Mouse (Mus musculus) right cerebral cortex, postnatal 4 days (tissue): ENCODE data around the gene Inafm2.

Experiments used
- DNase-seq: peaks from one replicate; pipeline ENCODE4 v3.0.0-alpha.2; 2022

Inafm2 gene

DNA sequence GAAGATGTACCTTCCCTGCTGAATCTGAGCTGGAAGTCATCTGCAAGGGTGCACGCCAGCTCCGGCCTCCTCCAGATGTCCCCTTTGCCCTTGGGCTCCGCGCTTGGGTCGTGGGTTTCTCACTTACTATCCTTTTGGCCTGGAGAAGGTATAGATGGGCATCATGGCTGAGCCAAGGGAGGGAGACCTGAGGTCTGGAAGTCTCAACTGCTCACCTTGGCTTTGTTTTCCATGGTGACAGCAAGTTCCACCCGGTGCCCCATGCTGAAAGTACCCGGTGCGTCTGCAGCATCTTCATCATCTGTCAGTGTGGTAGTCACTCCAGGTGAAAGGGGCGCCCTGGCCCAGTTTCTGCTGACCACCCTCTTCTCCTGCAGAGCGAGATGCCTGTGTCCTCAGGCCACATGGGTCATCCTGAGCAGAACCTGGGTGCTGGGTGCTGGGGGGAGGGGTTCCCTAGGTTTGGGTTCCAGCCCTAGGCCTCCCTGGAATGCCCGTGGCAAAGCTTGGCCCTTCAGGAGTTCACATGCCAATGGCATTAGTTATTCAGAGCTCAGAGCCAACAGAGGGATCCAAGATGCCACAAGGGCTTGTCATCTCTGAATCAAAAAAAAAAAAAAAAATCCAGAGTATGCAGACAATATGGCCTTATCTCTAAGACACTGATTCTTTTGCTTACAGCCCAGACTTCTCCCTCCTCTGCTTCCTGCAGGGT, 14.9 kb downstream of the Inafm2 start:
- no peak for DNase-seq

DNA sequence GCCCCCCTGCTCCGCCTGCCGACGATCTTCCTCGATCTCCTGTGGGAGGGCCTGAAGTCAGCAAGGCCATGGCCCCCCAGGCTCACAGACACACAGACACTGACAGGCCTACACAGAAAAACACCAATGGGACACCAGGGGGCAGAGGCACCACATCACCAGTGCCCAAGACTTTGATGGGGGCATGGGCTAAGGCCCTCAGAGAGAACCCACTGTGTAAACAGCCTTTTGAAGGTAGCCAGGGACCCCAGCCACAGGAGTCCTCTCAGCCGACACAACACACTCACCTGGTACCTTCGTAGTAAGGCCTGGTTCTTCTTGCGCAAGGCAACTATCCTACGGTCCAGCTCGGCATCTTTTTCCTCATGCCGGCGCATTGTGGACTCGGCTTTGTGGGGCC, 15.8 kb downstream of the Inafm2 start:
- DNase-seq = no peak

DNA sequence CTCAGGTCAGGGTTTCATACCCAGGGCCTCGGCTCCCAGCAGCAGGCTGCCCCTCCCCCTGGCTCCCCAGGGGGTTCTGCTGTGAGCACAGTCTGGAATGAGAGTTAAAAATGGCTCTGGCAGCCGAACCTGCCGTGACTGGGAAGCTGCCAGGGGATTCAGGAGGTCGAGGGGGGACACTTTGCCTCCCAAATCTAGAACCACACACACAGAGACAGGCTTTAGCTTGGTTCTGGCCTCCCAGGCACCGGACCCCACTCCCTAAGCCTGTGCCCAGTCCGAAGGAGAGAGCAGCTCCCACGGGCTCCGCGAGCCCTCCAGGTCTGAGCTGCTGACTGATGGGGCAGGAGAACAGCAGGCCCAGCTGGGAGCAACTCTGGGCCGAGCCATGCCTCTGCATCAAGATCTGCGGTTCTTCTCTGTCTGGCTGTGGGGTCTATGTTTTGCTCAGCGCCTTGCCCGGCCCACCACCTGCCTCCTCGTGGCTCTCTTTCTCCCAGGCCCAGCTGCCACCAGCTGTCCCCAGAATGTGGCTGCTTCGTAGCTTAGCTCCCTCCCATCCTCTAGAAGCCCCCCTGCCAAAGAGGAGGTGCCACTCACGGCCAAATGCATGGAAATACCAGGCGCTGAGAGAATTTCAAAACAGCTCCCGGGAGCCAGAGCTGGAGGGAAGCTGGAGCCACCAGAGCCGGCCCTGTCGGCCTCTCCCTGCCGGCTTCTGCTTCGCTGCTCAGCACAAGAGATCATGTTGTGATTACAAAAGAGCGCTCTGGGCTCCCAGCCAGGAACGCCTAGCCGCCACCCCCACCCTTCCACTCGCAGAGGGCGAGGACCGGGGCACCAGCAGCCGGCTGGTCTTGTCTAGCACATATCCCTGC, 16.6 kb downstream of the Inafm2 start, which contains the start of gene Ccdc9b:
Gene Ccdc9b (minus strand): TSS at position 756 of the 878 bp plus-strand sequence.
- peak; percentile 81 for DNase-seq

DNA sequence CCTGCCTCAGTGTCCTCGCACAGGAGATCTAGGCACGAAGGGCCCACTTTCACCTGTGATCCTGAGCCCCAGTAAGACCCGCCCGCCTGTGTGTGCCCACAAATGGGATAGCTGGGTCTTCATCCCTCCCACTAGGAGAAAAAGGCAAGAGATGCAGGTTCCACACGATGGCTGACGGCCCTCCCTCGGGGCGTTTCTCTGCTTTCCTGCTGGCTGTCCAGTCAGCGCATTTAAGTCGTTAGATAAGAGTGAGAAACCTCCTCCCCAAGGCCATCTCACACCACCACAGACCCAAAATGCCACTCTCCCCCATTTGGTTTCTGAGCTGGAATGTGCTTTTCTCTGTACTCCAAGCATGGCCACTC, 17.2 kb downstream of the Inafm2 start:
- DNase-seq = no peak

DNA sequence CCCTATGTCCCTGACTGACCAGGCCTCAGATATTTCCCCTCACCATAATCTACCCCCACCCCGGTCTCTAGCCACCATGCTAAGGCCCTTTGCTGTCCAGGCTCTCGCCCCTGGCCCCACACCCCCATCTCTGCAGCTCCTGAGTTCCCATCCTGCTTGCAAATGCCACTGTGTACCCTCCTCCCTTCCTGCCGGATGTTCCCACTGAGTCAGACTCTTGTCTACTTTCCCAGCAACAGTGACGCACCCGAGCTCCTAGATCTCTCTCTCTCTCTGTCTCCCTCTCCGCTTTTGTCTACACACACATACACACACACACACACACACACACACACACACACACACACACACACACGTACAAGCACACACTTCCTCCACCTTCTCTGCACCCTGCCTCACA, 17.9 kb downstream of the Inafm2 start:
- no peak for DNase-seq

DNA sequence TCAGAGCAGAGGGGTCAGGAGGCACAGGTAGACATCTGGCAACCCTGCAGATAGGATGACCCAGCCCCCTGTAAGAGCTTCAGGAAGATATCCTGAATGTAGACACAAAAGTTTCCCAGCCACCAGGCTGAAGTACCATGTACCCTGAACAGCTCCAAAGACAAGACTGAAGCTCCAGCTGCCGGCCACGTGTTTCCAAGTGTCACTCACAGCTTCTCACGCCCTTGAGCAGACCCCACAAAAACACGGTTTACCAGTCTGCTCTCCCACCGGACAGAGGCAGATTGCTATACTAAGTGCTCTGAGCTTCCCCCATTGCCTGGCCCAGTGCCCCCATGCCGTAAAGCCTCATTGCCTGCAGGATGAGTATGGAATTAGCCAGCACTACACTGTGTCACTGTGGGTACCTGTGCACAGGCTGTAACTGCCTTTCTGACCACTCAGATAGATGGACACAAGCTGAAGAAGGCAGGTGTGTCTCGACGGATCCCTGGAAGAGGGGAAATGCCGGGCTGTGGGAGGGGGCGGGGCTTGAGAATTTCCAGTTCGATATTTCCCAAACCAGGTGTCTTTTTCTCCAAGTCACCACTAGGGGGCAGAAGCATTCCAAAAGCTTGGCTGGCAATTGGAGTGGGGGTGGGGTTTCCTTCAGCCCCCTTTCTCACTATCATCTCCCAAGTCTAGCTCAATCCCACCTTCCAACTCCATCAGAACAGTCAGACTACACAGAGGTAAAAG, 18.7 kb downstream of the Inafm2 start:
- peak; percentile 52 for DNase-seq

DNA sequence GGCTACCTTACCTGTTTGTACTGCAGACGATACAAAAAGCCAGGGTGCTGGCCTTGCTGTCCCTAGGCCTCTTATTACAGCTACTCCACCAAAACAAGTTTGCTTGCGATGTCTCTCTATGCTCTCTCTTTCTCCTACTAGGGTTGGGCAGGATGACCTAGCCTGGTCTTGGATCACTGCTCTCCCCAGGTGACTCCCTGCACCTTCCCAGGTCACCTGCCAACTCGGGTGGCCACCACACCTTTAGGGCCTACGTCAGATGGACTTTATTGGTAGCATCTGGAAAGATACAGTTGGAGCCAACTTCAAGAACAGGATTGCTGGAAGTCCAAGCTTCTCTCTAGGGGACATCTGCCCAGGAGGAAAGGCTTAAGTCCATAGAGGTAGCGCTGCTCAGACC, 19.3 kb downstream of the Inafm2 start:
- no peak for DNase-seq

DNA sequence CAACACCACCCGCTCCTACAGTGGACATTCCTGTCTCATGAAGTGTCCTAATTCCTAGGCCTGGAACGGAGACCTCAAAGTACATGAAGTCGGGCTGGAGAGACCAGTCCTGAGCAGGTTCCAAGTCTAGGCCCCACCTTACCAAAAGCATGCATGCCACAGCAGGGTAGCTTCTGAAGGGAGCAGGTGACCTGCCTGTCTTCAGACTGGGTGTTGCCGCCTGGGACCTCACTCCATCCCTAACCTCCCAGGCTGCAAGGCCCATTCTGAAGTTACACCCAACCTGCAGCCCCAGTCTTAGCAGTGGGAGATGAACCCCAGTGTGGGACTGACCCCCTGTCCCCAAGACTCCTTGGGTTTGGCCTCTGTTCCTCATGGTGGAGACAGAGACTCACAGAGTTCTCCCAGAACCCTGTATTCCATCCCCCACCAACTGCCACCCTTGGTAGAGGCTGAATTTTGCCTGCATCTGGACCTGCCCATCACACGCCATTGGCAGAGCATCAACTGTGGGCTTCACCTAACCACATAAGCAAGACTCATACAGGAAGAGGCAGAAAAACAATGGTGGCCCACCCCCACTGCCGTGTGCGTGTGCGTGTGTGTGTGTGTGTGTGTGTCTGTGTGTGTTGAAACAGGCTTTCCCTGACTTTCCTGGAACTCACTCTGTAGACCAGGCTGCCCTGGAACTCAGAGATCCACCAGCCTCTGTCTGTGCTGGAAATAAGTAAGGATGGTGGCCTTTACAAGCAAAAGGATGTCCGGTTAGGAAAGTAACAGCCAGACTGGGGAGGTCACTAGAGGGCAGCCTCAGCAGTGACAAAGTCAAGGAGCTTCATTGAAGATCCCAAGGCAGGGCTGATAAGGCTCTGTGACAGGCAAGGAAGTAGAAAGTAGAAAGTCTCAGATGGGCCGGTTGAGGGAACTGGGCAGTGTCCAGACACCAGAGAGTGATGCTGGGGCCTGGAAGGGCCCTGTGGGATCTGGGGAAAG, 20.8 kb downstream of the Inafm2 start:
- DNase-seq = no peak

DNA sequence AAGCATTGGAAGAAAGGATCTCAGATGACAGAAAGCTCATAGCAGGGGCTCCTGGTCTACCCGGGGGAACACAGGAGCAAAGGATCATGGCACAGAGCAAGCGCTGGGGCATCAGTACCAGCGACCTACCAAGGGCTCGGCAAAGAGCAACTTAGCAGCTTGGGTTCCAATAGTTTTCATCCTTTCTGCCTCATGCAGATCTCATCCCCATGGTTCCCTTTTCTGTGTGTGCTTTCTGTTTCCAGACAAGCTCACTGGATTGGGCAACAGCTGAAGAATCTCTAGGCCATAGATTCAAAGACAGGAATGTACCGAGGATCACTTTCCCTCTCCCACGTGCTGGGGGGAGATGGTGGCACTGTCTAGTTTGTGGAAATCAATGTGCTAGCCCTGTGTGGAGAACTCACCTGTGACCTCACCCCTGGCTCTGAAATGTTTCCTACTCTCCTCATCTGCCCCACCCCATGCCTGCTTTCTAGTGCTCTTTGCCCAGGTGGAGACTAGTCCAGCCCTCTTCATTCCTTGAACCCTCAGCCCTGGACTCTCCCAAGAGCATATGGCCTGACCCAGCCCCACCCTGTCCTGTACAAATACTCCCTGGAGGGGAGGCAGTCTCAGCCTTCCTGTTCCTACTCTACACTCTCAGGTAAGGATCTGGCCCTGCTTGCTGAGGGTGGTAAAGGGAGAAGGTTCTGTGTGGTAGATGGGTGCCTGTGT, 26.8 kb downstream of the Inafm2 start, which contains the start of gene Phgr1:
Gene Phgr1 (plus strand): TSS at position 612 of the 717 bp plus-strand sequence.
- DNase-seq = no peak

DNA sequence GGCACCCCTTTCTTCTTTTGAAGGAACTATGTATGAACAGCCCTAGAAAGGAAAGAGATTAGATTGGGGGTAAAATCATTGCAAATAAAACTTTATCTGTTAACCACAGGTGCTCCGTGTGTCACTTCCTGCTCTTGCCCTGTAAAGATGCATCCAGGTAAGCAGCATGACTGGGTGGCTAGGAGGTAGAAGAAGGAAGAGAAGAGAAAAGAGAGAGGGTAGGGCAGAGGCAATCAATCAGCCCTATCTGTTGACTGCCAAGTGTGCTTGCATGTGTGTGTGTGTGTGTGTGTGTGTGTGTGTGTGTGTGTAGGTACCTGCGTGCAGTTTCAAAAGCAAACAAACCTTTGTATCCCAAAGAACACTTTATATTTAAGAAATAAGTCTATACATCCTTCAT, 29.0 kb downstream of the Inafm2 start:
- no peak for DNase-seq

DNA sequence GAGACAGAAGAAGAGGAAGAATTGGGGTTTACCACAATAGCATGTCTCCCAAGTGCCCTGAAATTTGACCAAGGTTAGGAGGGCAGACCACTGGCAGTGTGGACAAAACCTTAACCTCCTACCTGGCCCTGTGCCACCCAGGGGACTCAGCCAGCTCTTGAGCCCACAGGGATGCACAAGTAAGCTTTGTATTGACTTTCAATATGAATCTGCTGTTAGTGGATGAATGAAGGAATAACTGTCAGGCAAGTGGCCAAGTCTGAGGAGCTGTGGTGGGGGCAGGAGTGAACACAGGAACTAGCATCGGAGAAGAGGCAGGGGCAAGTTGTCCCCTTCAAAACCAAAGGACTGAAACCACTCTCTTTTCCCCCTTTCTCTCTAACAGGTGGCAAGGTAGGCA, 29.8 kb downstream of the Inafm2 start:
- DNase-seq = no peak

DNA sequence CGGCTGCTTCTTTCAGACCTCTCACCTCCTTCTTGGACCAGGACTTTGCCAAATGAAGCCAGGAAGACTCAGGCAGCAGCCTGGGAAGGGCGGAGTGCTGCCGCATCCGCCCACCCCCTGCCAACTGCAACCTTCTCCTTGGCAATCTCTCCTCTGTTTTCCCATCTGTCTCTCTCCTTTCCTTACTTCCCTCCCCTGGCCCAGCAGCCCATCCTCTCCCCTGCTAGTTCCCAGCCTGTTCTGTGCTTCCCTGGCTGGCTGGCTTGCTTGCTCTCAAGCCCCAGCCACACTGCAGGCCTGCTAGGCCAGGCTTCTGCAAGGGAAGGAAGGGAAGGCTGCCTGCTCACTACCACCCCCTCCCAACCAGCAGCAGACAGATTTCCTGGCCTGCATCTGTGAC, 30.3 kb downstream of the Inafm2 start:
- DNase-seq = no peak

DNA sequence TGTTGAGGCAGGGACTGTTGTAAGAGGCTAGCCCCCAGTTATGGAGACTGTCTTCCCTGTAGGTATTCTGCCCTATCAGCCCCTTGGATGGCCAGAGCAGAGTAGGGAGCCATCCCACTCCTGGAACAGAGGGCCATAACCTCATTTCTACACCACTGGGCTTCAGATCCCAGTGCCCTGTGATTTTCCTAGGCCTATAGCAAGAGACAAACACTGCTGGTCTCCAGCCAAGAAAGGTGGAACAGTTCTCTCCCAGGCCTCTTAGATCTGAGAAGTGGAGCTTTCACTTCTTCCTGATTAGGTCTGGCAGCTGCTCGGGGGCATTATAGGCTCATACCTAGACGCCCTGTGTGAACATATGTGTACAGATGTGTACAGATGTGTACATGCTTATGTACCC, 30.7 kb downstream of the Inafm2 start:
- DNase-seq = no peak

DNA sequence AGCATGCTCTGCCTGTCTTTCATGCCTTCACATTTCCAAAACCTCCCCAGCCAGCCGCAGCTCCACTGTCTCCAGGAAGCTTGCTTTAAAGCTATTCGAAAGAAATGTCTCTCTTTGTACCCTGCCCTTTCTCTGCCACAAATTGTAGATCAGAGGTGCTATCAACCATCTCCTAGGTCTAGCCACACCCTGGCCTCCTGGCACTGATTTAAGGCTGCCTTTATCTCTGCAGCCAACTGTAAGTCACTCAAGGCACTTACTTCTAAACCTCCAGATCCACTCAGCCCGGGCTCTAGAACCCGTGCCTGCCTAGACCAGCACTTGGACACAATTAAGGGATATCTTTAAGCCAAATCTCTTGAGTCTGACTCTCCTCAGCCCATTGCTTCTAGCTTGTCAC, 32.9 kb downstream of the Inafm2 start:
- DNase-seq = no peak

DNA sequence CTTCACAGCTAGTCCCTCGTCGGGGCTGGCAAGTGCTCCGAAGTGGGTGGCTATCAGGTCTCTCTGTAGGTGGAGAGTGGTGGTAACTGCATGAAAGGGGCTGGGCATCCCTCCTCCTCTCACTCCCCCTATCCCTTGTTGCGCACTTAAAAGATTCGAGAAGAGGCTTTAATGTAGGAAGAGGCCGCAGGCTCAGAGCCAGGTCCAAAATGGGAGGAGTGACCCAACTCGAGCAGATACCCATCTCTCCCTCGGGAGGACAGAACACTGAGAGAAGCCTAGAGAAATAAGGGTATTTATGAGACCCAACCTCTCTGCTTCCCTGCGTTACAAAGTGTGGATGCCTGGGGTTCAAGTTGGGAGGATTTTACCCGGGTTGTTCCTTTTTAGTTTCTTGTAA, 33.5 kb downstream of the Inafm2 start:
- no peak for DNase-seq

DNA sequence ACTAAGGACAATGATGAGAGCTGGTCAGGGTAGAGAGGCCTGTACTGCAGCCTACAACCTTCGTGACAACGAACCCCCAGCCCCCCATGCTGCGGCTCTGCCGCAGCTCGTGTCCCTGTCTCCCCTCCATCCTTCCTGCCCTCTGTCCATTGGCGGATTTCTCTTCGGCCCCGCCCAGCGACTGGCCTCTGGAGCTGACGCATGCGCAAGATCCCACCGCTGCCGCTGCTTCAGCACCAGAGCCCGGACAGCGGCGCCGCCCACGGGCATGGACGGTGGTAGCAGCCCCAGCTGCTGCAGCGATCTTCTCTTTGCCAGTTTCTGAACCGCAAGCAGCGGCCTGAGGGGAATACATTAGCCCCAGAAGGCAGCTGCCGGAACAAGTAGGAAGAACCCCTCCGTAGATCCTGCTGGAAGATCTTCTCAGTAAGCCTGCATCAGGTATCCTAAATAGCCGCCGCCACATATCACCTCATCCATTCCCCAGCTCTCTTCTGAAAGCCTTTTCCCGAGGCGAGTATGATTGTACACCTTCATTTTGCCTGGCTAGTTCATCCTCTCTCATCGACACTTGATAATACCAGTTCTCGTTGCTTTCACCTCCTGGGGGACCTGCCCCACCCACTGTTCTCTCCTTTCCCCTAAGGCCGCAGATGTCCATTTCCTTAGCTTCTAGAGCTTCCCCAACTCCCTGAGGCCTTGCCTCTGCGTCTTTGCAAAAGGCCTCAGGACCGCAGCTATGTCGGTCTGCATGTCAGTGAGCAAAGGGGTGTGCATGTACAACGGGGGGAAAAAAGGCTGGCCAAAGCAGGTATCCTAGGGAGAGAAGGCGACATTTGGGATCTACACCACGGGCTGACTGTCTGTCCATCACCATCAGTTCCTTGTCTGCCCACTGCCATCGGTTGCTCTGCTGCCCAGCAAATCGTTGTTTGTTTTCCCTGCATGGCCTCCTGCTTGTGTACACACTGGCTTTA, 34.2 kb downstream of the Inafm2 start, which contains the start of gene Disp2:
Gene Disp2 (plus strand): TSS at position 216 of the 977 bp plus-strand sequence.
- peak; percentile 93 for DNase-seq

DNA sequence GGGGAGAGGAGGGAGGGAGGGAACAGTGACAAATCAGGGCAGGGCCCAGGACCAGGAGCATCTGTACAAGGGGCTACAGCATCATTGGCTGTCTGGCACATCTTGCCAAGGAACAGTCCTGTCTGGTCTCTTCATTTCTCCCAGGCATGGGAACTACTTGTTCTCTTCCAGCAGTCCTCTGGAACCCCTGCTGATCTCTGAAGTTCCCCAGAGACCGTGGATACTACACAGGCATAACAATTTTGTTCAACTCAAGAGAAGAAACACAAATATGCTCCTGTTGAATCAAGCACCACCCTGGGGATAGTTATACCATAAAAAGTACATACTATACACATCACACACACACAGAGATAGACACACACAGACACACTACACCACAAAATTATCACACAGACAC, 35.6 kb downstream of the Inafm2 start:
- DNase-seq = no peak

DNA sequence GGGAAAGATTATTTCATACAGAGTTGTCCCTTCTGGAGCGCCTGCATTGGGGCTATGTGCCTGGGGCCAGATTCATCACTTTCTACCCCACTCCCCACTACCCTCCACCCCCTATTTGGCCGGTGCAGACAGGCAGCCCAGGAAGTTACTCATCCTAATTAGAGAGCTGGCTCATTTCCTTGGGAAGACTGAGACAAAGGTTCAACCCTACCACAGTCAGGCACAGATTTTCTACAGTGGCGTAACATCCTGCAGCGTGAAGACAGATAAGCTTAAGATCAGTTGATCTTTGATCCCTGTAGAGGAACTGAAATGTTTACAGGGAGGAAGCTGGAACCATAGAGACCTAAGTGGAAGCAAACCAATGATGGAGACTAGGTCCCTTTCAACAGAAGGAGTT, 36.7 kb downstream of the Inafm2 start:
- DNase-seq = no peak

DNA sequence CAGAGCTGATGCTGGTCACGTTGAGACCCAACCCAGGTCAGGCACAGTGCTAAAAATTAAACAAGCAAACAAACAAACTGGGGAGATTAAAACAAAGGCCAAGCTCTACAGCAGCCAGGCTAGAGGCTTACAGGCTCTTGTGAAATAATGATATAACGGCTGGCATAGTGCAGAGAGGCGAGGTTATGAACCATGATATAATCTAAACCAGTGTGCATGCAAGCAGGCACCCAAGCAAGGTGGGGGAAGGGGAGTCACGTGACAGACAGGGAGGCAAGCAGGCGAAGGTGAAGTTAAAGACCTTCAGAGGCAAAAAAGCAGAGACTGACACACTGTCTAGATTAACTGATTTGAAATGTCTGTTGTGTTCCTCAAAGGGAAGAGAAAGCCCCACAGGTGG, 37.5 kb downstream of the Inafm2 start:
- DNase-seq = no peak

DNA sequence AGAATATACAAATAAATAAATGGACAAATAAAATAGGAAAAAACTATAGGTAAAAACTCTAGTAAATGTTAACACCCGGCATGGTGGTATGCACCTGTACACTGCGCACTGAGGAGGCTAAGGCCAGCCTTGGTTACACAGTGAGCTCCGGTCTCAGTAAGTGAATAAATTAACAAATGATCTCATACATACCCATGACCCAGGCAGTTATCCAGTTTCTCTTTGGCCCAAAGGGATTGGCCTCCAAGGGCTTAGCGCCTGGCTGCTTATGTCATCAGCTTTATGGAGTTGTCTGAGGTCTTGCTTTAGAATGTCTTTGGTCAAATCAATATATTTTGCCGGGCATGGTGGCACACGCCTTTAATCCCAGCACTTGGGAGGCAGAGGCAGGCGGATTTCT, 38.1 kb downstream of the Inafm2 start:
- DNase-seq = no peak
